Mouse (Mus musculus): Measurements from ENCODE around the gene Krt39.
A peak's percentile ranks its signal among the peaks of the same experiment; 100 is the strongest.

Krt39 gene

GRCm38 (mm10) chr11:99521288-99521860, at the start of gene Krt39:
Gene Krt39, minus strand, starts transcription at chr11:99521338.
- DNase-seq = no peak

GRCm38 (mm10) chr11:99566530-99566929, 45.4 kb upstream of the Krt39 start, which contains the start of gene Krtap3-1:
Gene Krtap3-1, minus strand, starts transcription at chr11:99566630.
- no peak for DNase-seq

GRCm38 (mm10) chr11:99562580-99562979, 41.4 kb upstream of the Krt39 start:
- no peak for DNase-seq

- DNase-seq = no peak
Observed at GRCm38 (mm10) chr11:99559366-99559765, 38.2 kb upstream of the Krt39 start, which contains the start of gene Gm11939. Gene Gm11939, minus strand, starts transcription at chr11:99559466.

- no peak for DNase-seq
Observed at GRCm38 (mm10) chr11:99557976-99558745, 37.0 kb upstream of the Krt39 start.

GRCm38 (mm10) chr11:99556753-99557152, 35.6 kb upstream of the Krt39 start, which contains the start of gene Krtap3-2:
Gene Krtap3-2, minus strand, starts transcription at chr11:99556853.
- no peak for DNase-seq

- DNase-seq = no peak
Observed at GRCm38 (mm10) chr11:99556195-99556594, 35.1 kb upstream of the Krt39 start.

GRCm38 (mm10) chr11:99550765-99551164, 29.6 kb upstream of the Krt39 start, which contains the start of gene Krtap3-3:
Gene Krtap3-3, minus strand, starts transcription at chr11:99550865.
- DNase-seq = no peak

GRCm38 (mm10) chr11:99547892-99548291, 26.8 kb upstream of the Krt39 start:
- no peak for DNase-seq

GRCm38 (mm10) chr11:99539721-99540120, 18.6 kb upstream of the Krt39 start:
- peak; percentile 73 to 77 for DNase-seq

- DNase-seq = no peak
Observed at GRCm38 (mm10) chr11:99514098-99514497, 7.0 kb downstream of the Krt39 start.

GRCm38 (mm10) chr11:99500095-99500805, 20.9 kb downstream of the Krt39 start:
- DNase-seq = no peak

GRCm38 (mm10) chr11:99496460-99496859, 24.7 kb downstream of the Krt39 start:
- no peak for DNase-seq

- no peak for DNase-seq
Observed at GRCm38 (mm10) chr11:99494741-99495140, 26.4 kb downstream of the Krt39 start.

- DNase-seq = no peak
Observed at GRCm38 (mm10) chr11:99493574-99493850, 27.6 kb downstream of the Krt39 start.

GRCm38 (mm10) chr11:99492733-99493573, 28.2 kb downstream of the Krt39 start, which contains the start of gene Krt23:
Gene Krt23, minus strand, starts transcription at chr11:99493137.
- DNase-seq = no peak

GRCm38 (mm10) chr11:99491040-99491439, 30.1 kb downstream of the Krt39 start:
- no peak for DNase-seq

GRCm38 (mm10) chr11:99490624-99491023, 30.5 kb downstream of the Krt39 start:
- DNase-seq = no peak

GRCm38 (mm10) chr11:99489233-99489632, 31.9 kb downstream of the Krt39 start:
- no peak for DNase-seq

GRCm38 (mm10) chr11:99474981-99475380, 46.2 kb downstream of the Krt39 start:
- DNase-seq = no peak

- DNase-seq = no peak
Observed at GRCm38 (mm10) chr11:99473433-99473832, 47.7 kb downstream of the Krt39 start.

GRCm38 (mm10) chr11:99472405-99472804, 48.7 kb downstream of the Krt39 start:
- DNase-seq = no peak

- DNase-seq = no peak
Observed at GRCm38 (mm10) chr11:99471946-99472345, 49.2 kb downstream of the Krt39 start.
